Mouse (Mus musculus): ENCODE data around the gene Grm7.

GRCm38 (mm10) chr6:110733914-110734313 lies 88.5 kb downstream of the Grm7 start:
- TF ChIP-seq CTCF (conservative IDR thresholded peaks at IDR 0.05; ENCODE audit: low read length) = no peak
- TF ChIP-seq POU5F1 (IDR thresholded peaks at IDR 0.05; ENCODE audit: borderline replicate concordance, low read length) = no peak
- TF ChIP-seq NANOG (IDR thresholded peaks at IDR 0.05; ENCODE audit: borderline replicate concordance, low read length) = no peak
